Mouse (Mus musculus): ENCODE measurements at regions not wholly inside any gene's neighbourhood (a gene's known extent, or its start where the extent isn't known, plus 50 kb on each side); places are given as distances from the start of the nearest gene placed in this dataset.

GRCm38 (mm10) chr13:94710574-94711172 lies 78.0 kb upstream of the Tbca start:
- ATAC-seq, result no peak
- Histone ChIP-seq H3K4me2 (replicated peaks) (peak overlapping the region; percentile 46), H3K4me3 (replicated peaks) (peak overlapping the region; percentile 22), H3K36me3 (no peaks in the 10 kb centered on the region), H3K4me1 (replicated peaks) (peaks cover 35% of the 10 kb centered on the region), H3K9me3 (no peaks in the 10 kb centered on the region), H3K9ac (replicated peaks) (no peak overlapping the region), H3K27ac (no peak overlapping the region), H3K27me3 (peaks cover 96% of the 10 kb centered on the region)
- WGBS, result under 1% methylated on average over 25 of the region's 26 CpGs

GRCm38 (mm10) chr13:94713451-94713850 lies 75.3 kb upstream of the Tbca start:
- no peak overlapping the region for H3K27ac ChIP-seq
- WGBS, result 67% methylated on average over 3 of the region's 3 CpGs
- ATAC-seq, result no peak
- H3K9me3 ChIP-seq, result no peaks in the 10 kb centered on the region
- peaks cover 16% of the 10 kb centered on the region for H3K4me1 ChIP-seq (replicated peaks)
- H3K4me3 ChIP-seq (replicated peaks), result no peak overlapping the region
- H3K4me2 ChIP-seq (replicated peaks), result no peak overlapping the region
- peaks cover 90% of the 10 kb centered on the region for H3K27me3 ChIP-seq
- no peaks in the 10 kb centered on the region for H3K36me3 ChIP-seq
- H3K9ac ChIP-seq (replicated peaks), result no peak overlapping the region

GRCm38 (mm10) chr13:94721625-94722024 lies 67.1 kb upstream of the Tbca start:
- H3K4me2 ChIP-seq (replicated peaks), result no peak overlapping the region
- H3K9me3 ChIP-seq, result no peaks in the 10 kb centered on the region
- no peak overlapping the region for H3K4me3 ChIP-seq (replicated peaks)
- ATAC-seq, result no peak
- no peaks in the 10 kb centered on the region for H3K4me1 ChIP-seq (replicated peaks)
- WGBS, result 91% methylated on average over 4 of the region's 4 CpGs
- no peak overlapping the region for H3K27ac ChIP-seq
- no peak overlapping the region for H3K9ac ChIP-seq (replicated peaks)
- H3K27me3 ChIP-seq, result peaks cover 32% of the 10 kb centered on the region
- H3K36me3 ChIP-seq, result no peaks in the 10 kb centered on the region
